Comparison of ENCODE assay signal across 8 mouse cellular contexts in the genomic region with DNA sequence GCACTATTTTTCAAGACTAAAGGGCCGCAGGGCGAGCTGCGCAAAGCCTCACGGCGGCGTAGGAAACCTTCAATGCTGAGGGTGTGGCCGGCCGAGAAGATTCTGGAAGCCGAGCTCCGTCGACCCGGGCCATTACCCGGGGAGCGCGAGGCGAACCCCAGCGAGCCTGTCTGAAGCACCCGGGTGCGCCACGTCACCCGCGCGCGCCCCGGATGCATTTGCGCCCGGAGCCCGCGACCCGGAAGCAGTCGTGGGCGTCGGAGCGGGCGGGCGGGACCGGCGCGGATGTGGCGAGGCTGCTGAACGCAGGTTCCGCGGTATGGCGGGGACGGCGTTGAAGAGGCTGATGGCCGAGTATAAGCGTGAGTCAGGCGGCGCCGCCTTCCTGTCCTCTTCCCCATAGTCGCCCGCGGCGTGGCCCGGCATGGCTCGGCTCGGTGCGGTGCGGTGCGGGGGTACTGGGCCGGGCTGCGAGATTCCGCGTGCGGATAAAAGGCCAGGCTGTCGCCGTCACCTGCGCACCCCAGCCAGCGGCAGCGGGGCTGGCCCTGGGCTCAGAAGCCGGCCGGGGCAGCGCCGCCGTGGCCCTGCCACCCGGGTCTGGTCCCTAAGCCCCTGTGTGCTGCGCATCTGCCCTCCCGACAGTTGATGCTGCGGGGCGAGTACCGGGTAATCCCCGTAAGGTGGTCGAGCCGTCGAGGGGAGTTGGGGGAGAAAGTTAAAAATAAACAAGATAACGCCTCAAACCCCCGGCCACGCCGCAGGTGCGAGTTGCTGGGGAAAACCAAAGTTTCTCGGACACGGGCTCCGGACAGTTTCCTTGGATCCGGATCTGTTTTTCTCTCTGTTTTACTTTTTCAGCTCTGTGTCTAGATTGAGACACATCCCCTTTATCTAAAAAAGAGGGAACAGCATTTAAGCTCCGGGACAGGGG. TPM values are rescaled to one million over a fixed set of nuclear protein-coding genes. Genes with fewer than 3 reads are reported as not detected.
A peak's percentile ranks its signal among the peaks of the same experiment; 100 is the strongest.
DNase-seq lines count a peak whose midpoint lies in the region; ATAC-seq and TF ChIP-seq lines count a peak whose summit lies in the region.

A gene (plus strand): TSS at position 221 of the 934 bp plus-strand sequence.

- ATAC-seq in embryonic facial prominence, embryonic 15.5 days (ENCODE audit: insufficient number of reproducible peaks, low FRiP score, low TSS enrichment, low read depth) = peak; percentile 93
- ATAC-seq in kidney, embryonic 14.5 days (ENCODE audit: low FRiP score, low TSS enrichment) = peak; percentile 90

- H3K27ac ChIP-seq in bone marrow macrophage, adult 2 months (ENCODE audit: insufficient read depth, low read depth, low read length) = peak within 1 kb of the TSS; percentile 95
- H3K27ac ChIP-seq in embryonic facial prominence, embryonic 15.5 days (replicated peaks) = peak within 1 kb of the TSS; percentile 92
- H3K27ac ChIP-seq in kidney, embryonic 14.5 days (ENCODE audit: low read depth, low read length) = peak within 1 kb of the TSS; percentile 90

- peaks cover 11% of the 10 kb centered on the region for H3K36me3 ChIP-seq in embryonic facial prominence, embryonic 15.5 days
- H3K36me3 ChIP-seq in kidney, embryonic 14.5 days (ENCODE audit: control insufficient read depth, insufficient read depth, low read length) = peaks cover 11% of the 10 kb centered on the region; the same call in 1 of the 2 replicates

- peak within 1 kb of the TSS; percentile 90 for H3K4me3 ChIP-seq in bone marrow macrophage, adult 2 months (ENCODE audit: insufficient read depth, low read length)
- peak within 1 kb of the TSS; percentile 72 for H3K4me3 ChIP-seq in embryonic facial prominence, embryonic 15.5 days (replicated peaks)
- peak within 1 kb of the TSS; percentile 93 for H3K4me3 ChIP-seq in kidney, embryonic 14.5 days (ENCODE audit: low read length)

- peak within 1 kb of the TSS; percentile 66 for H3K4me2 ChIP-seq in embryonic facial prominence, embryonic 15.5 days (replicated peaks)
- H3K4me2 ChIP-seq in kidney, embryonic 14.5 days (replicated peaks; ENCODE audit: low read depth, low read length) = peak within 1 kb of the TSS; percentile 68

- H3K9me3 ChIP-seq in embryonic facial prominence, embryonic 15.5 days (replicated peaks) = no peaks in the 10 kb centered on the region
- H3K9me3 ChIP-seq in kidney, embryonic 14.5 days (ENCODE audit: control insufficient read depth, low read length) = no peaks in the 10 kb centered on the region

- DNase-seq in B cell, adult 2 months = peak; percentile 96 to 97
- DNase-seq in heart, adult 9 months (ENCODE audit: low spot score in 2 of 2) = peak; percentile 93
- peak; percentile 94 for DNase-seq in liver
- peak; percentile 68 to 87 for DNase-seq in monocyte, adult 2 months (ENCODE audit: low read depth in 1 of 2, low spot score in 2 of 2)
- peak; percentile 89 to 92 for DNase-seq in spleen, postnatal 14 days (ENCODE audit: low spot score in 2 of 2)

- H3K9ac ChIP-seq in embryonic facial prominence, embryonic 15.5 days = peak within 1 kb of the TSS; percentile 87
- peak within 1 kb of the TSS; percentile 96 for H3K9ac ChIP-seq in kidney, embryonic 14.5 days (ENCODE audit: low read depth, low read length)

- H3K4me1 ChIP-seq in bone marrow macrophage, adult 2 months (ENCODE audit: control insufficient read depth, insufficient read depth, low read length) = peaks cover 49% of the 10 kb centered on the region
- H3K4me1 ChIP-seq in embryonic facial prominence, embryonic 15.5 days = peaks cover 37% of the 10 kb centered on the region
- peaks cover 11% of the 10 kb centered on the region; the same call in 1 of the 2 replicates for H3K4me1 ChIP-seq in kidney, embryonic 14.5 days (ENCODE audit: control insufficient read depth, insufficient read depth, low read length)

- WGBS in embryonic facial prominence, embryonic 15.5 days = under 1% methylated on average over 93 of the region's 96 CpGs
- WGBS in kidney, embryonic 14.5 days = 1% methylated on average over 95 of the region's 96 CpGs

- no peak for TF ChIP-seq CTCF in bone marrow macrophage, adult 2 months (IDR thresholded peaks at IDR 0.05; ENCODE audit: low read depth, low read length)

- TF ChIP-seq POLR2A in bone marrow macrophage, adult 2 months (IDR thresholded peaks at IDR 0.05; ENCODE audit: borderline replicate concordance, low read depth, low read length) = no peak

- H3K27me3 ChIP-seq in embryonic facial prominence, embryonic 15.5 days = no peaks in the 10 kb centered on the region
- H3K27me3 ChIP-seq in kidney, embryonic 14.5 days (ENCODE audit: control insufficient read depth, insufficient read depth, low read length) = no peaks in the 10 kb centered on the region

RNA-seq across cellular contexts. Expression of the gene that starts here (rescaled TPM):
- polyA plus RNA-seq in bone marrow macrophage, adult 2 months (2012; ENCODE audit: insufficient read depth, insufficient read length, missing spikeins) = 57.9 and 61.2 TPM in 2 replicates
- 92.2 and 102 TPM in 2 replicates for polyA plus RNA-seq in embryonic facial prominence, embryonic 15.5 days (2015; fragmentation: Nextera tagmentation; extraction: Ambion mirVana)
- polyA plus RNA-seq in kidney, embryonic 14.5 days (2014; fragmentation: Nextera tagmentation; extraction: Ambion mirVana) = 41.3 and 51.8 TPM in 2 replicates

Comparison
In these comparisons a context has a peak if more than half of its experiments do, and no peak if none do; other contexts are left out.
1. Peak in every context shown above with its lines: DNase-seq, ATAC-seq, H3K4me3 ChIP-seq and H3K27ac ChIP-seq.